Mouse (Mus musculus) forebrain, embryonic 16.5 days (tissue): ENCODE data around the gene Fto. TPM values are rescaled to one million over a fixed set of nuclear protein-coding genes. Genes with fewer than 3 reads are reported as not detected.
A peak's percentile ranks its signal among the peaks of the same experiment; 100 is the strongest.

ENCODE experiments used
- ATAC-seq: fragments of 200-750 bp; cut with Nextera tagmentation; 2 replicates; pipeline ENCODE4 v1.8.0; 2017; ENCODE audit warnings: mild to moderate bottlenecking, moderate library complexity
- H3K27ac ChIP-seq: fragments of 300-500 bp; sonication (generic); 2 replicates; pipeline ENCODE4 v1.5.1; 2014; ENCODE audit warnings: low read length, control low read depth
- H3K27me3 ChIP-seq: fragments of 300-500 bp; sonication (generic); replicated peaks from 2 replicates; pipeline ENCODE4 v1.6.1; 2014; ENCODE audit warnings: low read length; ENCODE audit not compliant: control insufficient read depth, insufficient read depth
- H3K36me3 ChIP-seq: fragments of 300-500 bp; sonication (generic); 2 replicates; pipeline ENCODE4 v1.6.1; 2014; ENCODE audit not compliant: control insufficient read depth, insufficient read depth
- H3K4me1 ChIP-seq: fragments of 300-500 bp; sonication (generic); replicated peaks from 2 replicates; pipeline ENCODE4 v1.6.1; 2014; ENCODE audit warnings: low read length; ENCODE audit not compliant: control insufficient read depth, insufficient read depth
- H3K4me2 ChIP-seq: fragments of 300-500 bp; sonication (generic); 2 replicates; pipeline ENCODE4 v1.6.1; 2014; ENCODE audit warnings: mild to moderate bottlenecking, low read length, control low read depth
- H3K4me3 ChIP-seq: fragments of 300-500 bp; sonication (generic); replicated peaks from 2 replicates; pipeline ENCODE4 v1.5.1; 2014; ENCODE audit warnings: mild to moderate bottlenecking, low read length, control low read depth
- H3K9ac ChIP-seq: fragments of 300-500 bp; sonication (generic); replicated peaks from 2 replicates; pipeline ENCODE4 v1.6.1; 2014; ENCODE audit warnings: low read depth, low read length, control low read depth
- H3K9me3 ChIP-seq: fragments of 300-500 bp; sonication (generic); 2 replicates; pipeline ENCODE4 v1.6.1; 2016; ENCODE audit warnings: low read length; ENCODE audit not compliant: control insufficient read depth
- WGBS: fragments of 180-500 bp; shearing (Covaris S2); extraction: QIAGEN DNeasy Blood & Tissue Kit; methylation state at CpG from one replicate; pipeline ENCODE4 v1.1.7; 2014; 5-methylcytosine and 5-hydroxymethylcytosine counted together
- polyA plus RNA-seq: library from polyadenylated mRNA; unstranded; fragments of >200 nt; fragmentation: Nextera tagmentation; extraction: Ambion mirVana; gene quantifications from 2 replicates; pipeline ENCODE4 v1.2.1, GENCODE M21; 2015

Gene Fto
- polyA plus RNA-seq, 1 experiment from 2014 or later: 132 TPM

DNA sequence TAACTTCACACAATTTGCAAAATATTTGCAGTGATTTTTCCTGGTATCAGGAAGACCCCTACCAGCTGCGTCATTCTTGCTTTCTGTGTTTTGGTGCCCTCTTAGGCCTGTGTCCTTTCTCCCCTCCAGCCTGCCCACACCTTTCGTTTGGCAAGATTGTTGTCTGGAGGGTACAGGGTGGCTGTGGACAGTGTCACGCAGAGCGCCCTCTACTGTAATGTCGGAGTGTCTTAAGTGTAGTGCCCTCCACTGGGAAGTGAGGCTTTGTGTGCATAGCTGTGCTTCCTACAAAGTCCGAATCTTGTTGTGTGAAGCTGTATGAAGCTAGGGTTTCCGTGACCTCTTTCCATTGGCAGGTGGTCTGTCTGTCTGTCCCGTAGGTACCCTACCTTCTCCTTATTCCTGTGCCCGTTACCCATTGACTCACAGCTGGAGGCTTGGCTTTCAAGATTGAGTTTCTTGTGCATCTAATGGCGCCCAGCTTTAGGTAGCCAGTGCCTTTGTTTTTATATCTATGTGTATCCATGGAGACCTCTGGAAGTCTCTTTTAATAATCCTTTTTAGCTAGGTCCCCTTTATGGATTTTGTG lies 50.0 kb downstream of the Fto start:
- WGBS: 84% methylated on average over 10 of the region's 10 CpGs
- ATAC-seq: no peak

DNA sequence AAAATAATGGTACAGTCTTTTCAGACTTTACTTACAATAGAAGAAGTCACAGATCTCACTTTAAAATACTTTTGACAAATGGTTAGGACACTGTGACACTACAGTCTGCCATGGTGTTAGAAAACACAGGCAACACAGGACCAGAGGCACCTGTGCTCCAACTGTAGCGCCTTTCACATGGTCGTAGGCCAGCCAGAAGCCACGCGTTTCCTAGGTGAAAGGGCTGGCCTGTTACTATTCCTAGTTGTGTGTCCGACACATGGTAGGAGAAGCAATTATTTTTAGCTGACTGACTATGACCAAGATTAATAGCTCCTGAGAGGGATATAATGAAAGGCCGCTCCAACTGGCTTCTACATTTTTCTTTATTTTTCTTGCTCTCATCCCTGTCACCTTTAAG lies 50.9 kb downstream of the Fto start:
- 78% methylated on average over 6 of the region's 6 CpGs for WGBS

More for the DNA sequence above, 50.0 kb downstream of the Fto start:
- Histone ChIP-seq H3K27me3 (0 out of 2 replicates have a peak, but pooled peaks cover 4% of the 10 kb centered on the region), H3K4me3 (no peak overlapping the region), H3K4me1 (peaks cover 15% of the 10 kb centered on the region), H3K36me3 (no peaks in the 10 kb centered on the region), H3K9ac (no peak overlapping the region), H3K27ac (no peak overlapping the region), H3K4me2 (no peak overlapping the region), H3K9me3 (no peaks in the 10 kb centered on the region)

DNA sequence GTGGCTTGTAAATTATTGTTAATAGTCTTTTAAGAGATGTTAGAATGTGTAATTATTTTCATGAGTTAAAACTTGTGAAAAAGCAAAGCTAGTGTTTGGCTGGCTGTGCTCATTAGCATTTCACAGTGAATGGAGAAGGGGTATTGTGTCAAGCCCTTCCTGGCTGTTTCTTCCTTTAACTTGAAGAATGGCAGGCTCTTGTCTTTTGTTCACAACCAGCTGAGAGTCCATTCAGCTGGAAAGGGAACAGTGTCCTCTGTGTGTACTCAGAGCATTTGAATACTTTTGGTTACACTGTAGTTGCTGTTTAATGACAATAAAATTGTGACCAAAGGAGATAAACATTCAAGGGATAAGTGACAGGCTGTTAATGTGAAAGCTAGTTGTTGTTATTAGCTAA lies 52.5 kb downstream of the Fto start:
- H3K27me3 ChIP-seq: 0 out of 2 replicates have a peak, but pooled peaks cover 4% of the 10 kb centered on the region
- H3K36me3 ChIP-seq: no peaks in the 10 kb centered on the region
- no peak overlapping the region for H3K9ac ChIP-seq
- H3K27ac ChIP-seq: no peak overlapping the region
- H3K9me3 ChIP-seq: no peaks in the 10 kb centered on the region
- no peak overlapping the region for H3K4me2 ChIP-seq
- peak; percentile 67; the same call in 1 of the 2 replicates for ATAC-seq
- no peak overlapping the region for H3K4me3 ChIP-seq
- peaks cover 15% of the 10 kb centered on the region for H3K4me1 ChIP-seq

More for the DNA sequence above, 50.9 kb downstream of the Fto start:
- Histone ChIP-seq H3K27me3 (0 out of 2 replicates have a peak, but pooled peaks cover 4% of the 10 kb centered on the region), H3K9me3 (no peaks in the 10 kb centered on the region), H3K4me1 (peaks cover 15% of the 10 kb centered on the region), H3K4me3 (no peak overlapping the region), H3K9ac (no peak overlapping the region), H3K4me2 (no peak overlapping the region), H3K27ac (no peak overlapping the region), H3K36me3 (no peaks in the 10 kb centered on the region)
- ATAC-seq: no peak

DNA sequence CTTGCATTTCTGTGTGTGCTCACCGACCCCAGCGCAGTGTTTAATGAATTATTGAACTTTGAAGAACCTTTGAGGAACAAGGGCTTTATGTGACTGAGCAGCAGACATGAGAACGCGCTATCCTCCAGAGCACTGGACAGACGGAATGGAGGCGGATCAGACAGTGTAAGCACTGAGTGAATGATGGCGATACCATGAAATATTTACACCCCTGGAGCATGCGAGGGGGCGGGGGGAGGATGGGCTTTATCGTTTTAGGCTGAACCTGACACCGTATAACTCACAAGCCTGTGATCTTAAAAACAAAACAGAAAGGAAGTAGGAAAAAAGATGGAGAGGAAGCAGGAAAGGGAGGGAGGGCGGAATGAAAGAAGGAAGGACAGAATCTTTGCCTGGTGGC lies 57.6 kb downstream of the Fto start:
- Histone ChIP-seq H3K27me3 (0 out of 2 replicates have a peak, but pooled peaks cover 4% of the 10 kb centered on the region), H3K4me1 (peaks cover 8% of the 10 kb centered on the region), H3K27ac (no peak overlapping the region), H3K9ac (no peak overlapping the region), H3K36me3 (no peaks in the 10 kb centered on the region), H3K4me2 (no peak overlapping the region), H3K9me3 (no peaks in the 10 kb centered on the region), H3K4me3 (no peak overlapping the region)
- ATAC-seq: no peak
- WGBS: 74% methylated on average over 12 of the region's 12 CpGs

DNA sequence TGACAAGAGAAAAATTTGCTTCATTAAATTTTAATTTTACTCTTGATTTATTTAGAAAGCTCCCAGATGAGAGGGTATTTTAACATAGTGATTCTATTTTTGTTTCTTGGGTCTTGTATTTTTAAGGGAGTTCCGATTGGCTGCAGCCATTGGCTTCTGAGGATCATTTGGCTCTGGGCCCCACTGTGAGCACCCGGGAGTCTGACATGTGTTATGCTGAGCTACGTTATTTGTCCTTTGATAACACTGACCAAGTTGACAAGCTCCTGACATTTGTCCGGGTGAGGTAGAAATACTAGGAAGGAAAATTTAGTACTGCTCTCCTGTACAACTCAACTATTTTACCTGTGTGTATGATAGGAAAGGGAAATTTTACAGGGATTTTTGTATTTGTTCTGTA lies 58.7 kb downstream of the Fto start:
- 42% methylated on average over 4 of the region's 4 CpGs for WGBS
- H3K27me3 ChIP-seq: 0 out of 2 replicates have a peak, but pooled peaks cover 4% of the 10 kb centered on the region
- peaks cover 6% of the 10 kb centered on the region for H3K4me1 ChIP-seq
- H3K9me3 ChIP-seq: no peaks in the 10 kb centered on the region
- no peak overlapping the region for H3K4me2 ChIP-seq
- H3K36me3 ChIP-seq: no peaks in the 10 kb centered on the region
- no peak overlapping the region for H3K9ac ChIP-seq
- no peak overlapping the region for H3K4me3 ChIP-seq
- ATAC-seq: no peak
- H3K27ac ChIP-seq: no peak overlapping the region

DNA sequence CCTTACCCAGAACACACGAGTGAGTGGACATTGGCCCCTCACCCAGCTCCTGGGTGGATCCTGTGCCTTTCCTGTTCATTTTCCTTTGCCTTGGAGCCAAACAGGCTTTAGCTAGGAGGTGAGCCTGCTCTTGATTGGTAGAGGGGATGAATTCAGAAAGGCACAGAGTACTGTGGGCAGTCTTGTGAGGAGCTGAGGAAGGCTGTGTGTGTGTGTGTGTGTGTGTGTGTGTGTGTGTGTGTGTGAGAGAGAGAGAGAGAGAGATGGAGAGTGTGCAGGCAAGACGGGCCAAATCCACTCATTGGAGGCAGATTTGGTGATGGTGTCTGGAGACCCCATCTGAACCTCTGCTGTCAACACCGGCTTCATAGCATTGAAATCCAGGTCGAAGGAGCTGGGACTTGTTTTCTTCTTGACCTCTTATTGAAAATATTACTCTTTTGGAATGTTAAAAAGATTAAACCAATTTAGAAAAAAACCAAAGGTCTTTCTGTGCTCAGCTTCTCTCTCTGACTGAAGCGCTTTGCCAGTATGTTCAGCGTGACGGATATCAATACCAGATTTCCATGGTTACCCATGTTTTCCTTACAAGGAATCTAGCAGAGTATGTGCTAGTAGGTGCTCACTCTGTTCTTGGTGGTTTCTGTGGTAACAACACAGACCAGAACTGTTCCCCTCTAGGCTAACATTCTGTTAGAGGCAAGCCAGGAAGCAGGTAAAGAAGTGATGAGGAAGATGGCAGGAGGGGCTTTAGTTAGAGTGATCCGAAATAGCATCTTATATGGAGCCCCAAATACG lies 59.7 kb downstream of the Fto start:
- WGBS: 79% methylated on average over 9 of the region's 9 CpGs
- Histone ChIP-seq H3K27ac (no peak overlapping the region), H3K9me3 (no peaks in the 10 kb centered on the region), H3K4me3 (no peak overlapping the region), H3K4me2 (no peak overlapping the region), H3K4me1 (peaks cover 8% of the 10 kb centered on the region), H3K9ac (no peak overlapping the region), H3K36me3 (no peaks in the 10 kb centered on the region), H3K27me3 (0 out of 2 replicates have a peak, but pooled peaks cover 3% of the 10 kb centered on the region)
- 0 out of 2 replicates have a peak, but pooled peaks have one; percentile 36 for ATAC-seq

DNA sequence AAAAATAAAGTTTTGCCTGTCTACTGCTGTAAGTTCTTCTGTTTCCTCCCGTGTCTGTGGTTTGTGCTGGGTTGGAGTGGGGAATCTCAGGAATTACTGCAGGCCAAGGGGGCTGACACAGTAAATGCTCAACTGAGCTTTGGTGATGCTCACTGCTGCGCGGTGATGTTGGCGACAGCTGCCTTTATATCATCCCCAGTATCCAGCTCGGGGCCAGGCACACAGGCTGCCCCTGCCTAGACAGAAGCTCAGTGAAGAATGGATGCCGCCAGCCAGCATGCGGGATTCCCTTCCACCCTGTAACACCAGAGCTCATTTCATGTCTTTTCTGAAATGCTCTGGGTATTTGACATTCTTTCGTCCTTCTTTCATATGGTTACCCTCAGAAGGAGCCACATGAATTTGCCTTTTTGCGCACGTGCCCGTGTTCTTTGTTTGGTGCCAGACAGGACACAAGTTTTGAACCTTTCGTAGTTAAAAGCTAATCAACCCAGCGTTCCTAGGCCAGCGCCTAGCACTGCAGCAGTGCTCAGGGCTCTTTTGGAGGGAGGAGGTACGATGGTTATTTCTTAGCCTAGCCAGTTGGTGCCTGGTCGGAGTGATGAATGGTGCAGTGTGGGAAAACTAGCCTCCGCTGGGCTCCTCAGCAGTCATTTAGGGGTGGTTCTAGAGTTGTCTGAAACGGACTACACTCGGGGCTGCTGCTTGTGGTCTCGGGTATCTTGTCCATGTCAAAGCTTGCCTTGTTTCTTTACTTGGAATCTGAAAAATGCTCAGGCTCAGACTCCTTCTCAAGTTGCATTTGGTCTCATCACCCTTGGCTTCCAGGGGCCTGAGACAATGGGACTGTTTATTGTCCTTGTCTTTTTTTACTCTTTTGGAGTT lies 62.0 kb downstream of the Fto start:
- no peaks in the 10 kb centered on the region for H3K36me3 ChIP-seq
- H3K27me3 ChIP-seq: no peaks in the 10 kb centered on the region
- peaks cover 8% of the 10 kb centered on the region for H3K4me1 ChIP-seq

DNA sequence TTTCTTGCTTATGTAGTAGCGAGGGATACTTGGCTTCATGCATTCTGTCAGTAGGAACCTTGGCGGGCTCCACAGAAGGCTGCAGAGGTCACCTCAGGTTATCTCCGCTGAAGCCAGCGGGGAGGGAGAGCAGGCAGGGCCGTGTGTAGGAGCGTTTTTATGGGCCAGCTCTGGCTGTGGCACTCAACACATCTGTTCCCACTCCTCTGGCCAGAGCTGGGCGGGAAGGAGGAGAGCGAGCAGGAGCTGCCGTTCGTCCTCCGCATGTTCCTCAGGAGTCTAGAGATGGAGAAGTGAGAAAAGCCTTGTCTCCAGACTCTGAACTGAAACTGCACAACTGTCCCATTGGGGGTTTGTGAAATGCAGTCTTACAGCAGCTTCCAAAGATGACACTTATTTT lies 63.5 kb downstream of the Fto start:
- Histone ChIP-seq H3K4me3 (no peak overlapping the region), H3K9me3 (no peaks in the 10 kb centered on the region), H3K4me1 (peaks cover 19% of the 10 kb centered on the region), H3K36me3 (no peaks in the 10 kb centered on the region), H3K27me3 (no peaks in the 10 kb centered on the region), H3K27ac (no peak overlapping the region), H3K4me2 (no peak overlapping the region), H3K9ac (no peak overlapping the region)
- 63% methylated on average over 11 of the region's 11 CpGs for WGBS
- no peak for ATAC-seq

More for the DNA sequence above, 62.0 kb downstream of the Fto start:
- H3K4me3 ChIP-seq: no peak overlapping the region
- H3K27ac ChIP-seq: no peak overlapping the region
- H3K9me3 ChIP-seq: no peaks in the 10 kb centered on the region
- H3K4me2 ChIP-seq: no peak overlapping the region
- no peak overlapping the region for H3K9ac ChIP-seq
- ATAC-seq: no peak
- WGBS: 52% methylated on average over 20 of the region's 20 CpGs

DNA sequence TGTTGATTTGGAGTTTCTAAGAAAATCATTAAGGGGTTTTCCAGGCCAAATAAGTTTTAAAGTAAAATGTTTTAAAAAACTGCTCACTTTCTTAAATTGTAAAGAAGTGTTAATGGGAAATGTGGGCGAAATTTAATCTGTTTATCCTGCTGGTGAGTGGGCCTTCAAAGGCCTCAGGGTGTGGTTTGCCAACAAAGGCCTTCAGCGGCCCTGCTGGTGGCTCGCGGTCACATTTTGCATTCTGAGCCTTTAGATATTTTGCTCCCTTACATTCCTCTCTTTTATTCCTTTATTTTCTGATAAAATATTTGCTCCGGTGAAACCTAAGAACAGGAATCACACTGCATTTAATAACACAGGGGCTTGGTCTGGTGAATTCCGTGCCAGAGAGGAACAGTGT lies 64.0 kb downstream of the Fto start:
- Histone ChIP-seq H3K4me3 (no peak overlapping the region), H3K36me3 (no peaks in the 10 kb centered on the region), H3K4me1 (peaks cover 22% of the 10 kb centered on the region), H3K27ac (no peak overlapping the region), H3K4me2 (no peak overlapping the region), H3K9me3 (no peaks in the 10 kb centered on the region), H3K27me3 (no peaks in the 10 kb centered on the region), H3K9ac (no peak overlapping the region)
- WGBS: 52% methylated on average over 6 of the region's 6 CpGs
- no peak for ATAC-seq
